Mouse (Mus musculus) spleen, adult 10 weeks (tissue): ENCODE results near the gene Dusp6. TPM values are rescaled to one million over a fixed set of nuclear protein-coding genes. Genes with fewer than 3 reads are reported as not detected.

Source experiments
- polyA plus RNA-seq: library from polyadenylated mRNA; stranded (reverse); fragments of 350-450 nt; fragmentation: Illumina TruSeq; extraction: RNeasy Lipid Tissue Mini Kit (QIAGEN cat#74804); gene quantifications from one replicate; pipeline ENCODE4 v1.2.3, GENCODE M21; 2015; ENCODE audit warnings: low replicate concordance; ENCODE audit not compliant: insufficient read depth

Dusp6 gene
- 56.7 TPM for polyA plus RNA-seq

DNA sequence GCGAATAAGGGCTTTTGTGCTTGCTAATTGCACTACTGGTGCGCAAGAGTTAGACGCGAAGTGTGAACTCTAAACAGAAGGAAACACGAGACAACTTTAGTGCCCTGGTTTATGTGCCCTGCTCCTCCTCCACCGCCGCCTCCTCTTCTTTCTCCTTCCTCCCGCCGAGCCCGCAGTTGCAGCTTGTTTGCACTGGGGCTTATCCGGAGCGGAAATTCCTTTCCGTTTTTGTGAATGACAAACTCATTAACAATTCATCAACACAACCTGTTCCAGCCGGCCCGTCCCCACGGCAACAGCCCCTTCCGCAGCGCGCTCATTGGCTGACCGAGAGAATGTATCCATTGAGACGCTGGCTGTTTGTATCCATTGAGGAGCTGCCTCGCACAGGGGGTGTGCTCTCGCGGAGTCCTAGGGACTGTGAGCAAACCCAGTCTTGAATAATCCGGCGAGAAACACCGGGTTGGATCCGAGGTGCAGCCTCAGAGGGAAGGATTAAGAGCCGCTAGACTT lies at the start of gene Dusp6:
Dusp6 (plus strand) TSS at position 365 of the 513 bp plus-strand sequence.

Other genes with a start within 250 kb of the Dusp6 start
- gene Poc1b, start 156.2 kb upstream of the Dusp6 start, polyA plus RNA-seq, result 20.8 TPM
- gene Galnt4, start 155.1 kb upstream of the Dusp6 start, polyA plus RNA-seq, result 18.1 TPM
- 0.50 TPM for gene Phxr2, start 136.9 kb upstream of the Dusp6 start, polyA plus RNA-seq